Mouse (Mus musculus) pancreas, adult 10 weeks (tissue): ENCODE data around the gene Prickle3. TPM values are rescaled to one million over a fixed set of nuclear protein-coding genes. Genes with fewer than 3 reads are reported as not detected.

Source experiments
- polyA plus RNA-seq: library from polyadenylated mRNA; stranded (reverse); fragments of 350-450 nt; fragmentation: Illumina TruSeq; extraction: RNeasy Lipid Tissue Mini Kit (QIAGEN cat#74804); gene quantifications from one replicate; pipeline ENCODE4 v1.2.3, GENCODE M21; 2015; ENCODE audit warnings: low read depth, low replicate concordance; ENCODE audit not compliant: insufficient read depth

The Prickle3 gene
- polyA plus RNA-seq, result 4.9 TPM

DNA sequence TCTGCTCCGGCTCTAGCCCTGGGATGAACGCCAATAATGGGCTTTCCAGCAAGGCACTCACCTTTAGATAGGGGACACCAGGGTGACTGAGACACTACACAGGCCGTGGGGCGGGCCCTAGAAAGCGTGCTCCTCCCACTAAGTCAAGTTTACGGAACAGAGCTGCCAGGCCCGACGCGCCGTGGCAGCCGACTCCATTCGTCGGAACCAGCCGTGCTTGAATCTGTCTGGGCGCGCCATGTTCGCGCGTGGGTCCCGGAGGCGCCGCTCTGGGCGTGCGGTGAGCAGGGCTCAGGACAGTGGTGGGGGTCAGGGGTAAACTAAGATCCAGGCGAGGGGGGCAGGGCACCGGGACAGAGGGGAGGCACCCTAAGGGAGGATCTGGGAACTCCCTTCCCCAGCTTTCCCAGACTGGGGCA, at the start of gene Prickle3:
Prickle3 (plus strand) TSS at position 40 of the 419 bp plus-strand sequence.

DNA sequence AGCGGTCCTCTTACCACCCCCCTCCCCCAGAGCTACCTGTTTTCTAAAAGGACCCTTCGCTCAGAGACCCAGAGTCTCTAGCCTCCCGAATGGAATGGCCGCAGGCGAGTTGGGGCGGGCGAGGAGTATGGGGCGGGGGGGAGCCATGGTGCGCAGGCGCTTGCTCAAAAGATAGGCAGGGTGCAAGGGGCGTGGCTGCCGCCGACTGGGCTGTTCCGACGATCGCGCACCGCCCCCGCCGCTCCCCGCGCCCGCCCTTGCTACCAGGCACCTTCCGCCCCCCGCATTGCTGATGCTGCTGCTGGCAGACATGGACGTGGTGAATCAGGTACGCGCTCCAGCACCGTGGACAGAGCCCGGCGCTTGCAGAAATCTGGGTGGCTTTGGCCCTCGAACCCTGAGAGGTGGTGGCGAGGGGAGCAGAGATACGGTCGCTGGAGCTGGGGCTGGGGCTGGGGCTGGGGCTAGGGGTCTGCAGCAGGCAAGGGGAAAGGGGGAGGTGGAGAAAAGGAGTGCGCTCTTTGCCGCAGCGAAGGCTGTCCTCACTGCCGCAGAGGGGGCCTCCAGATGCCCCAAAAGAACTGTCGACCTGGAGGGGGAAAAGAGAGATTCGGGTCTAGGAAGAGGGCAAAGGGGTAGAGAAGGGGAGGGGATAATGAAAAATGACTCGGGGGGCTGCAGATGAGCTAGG, 18.5 kb upstream of the Prickle3 start, which contains the start of gene Syp:
Syp (plus strand) TSS at position 71 of the 691 bp plus-strand sequence.

DNA sequence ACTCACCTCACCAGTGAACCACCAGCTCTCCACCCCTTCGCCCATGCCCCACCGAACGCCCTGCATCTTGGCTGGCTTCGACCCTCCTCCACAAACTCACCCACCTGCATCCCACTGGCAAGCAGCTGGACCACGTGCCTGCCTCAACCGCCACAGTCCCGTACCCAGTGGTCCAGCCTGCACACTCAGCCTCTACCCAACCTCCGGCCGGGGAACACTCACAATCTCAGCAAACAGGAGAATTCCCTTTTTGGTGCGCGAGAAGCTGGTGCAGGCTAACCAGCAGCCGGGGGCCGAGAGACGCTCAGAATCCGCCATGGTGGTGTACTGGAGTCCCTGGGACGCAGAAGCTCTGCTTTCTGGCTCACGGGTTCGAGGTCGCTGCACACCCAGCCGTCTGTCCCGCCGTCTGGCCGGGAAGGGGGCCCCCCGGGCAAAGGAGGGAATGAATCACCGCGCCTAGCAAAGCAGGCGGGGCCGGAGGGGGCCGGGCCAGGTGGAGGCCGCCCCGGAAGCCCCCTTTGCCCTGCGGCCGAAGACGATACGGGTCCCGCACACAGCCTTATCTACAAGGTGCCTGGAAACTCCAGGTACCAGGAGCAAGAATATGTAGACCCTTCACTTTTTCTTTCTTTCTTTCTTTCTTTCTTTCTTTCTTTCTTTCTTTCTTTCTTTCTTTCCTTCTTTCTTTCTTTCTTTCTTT, 14.0 kb downstream of the Prickle3 start, which contains the start of gene Plp2:
Plp2 (minus strand) TSS at position 470 of the 703 bp plus-strand sequence.

DNA sequence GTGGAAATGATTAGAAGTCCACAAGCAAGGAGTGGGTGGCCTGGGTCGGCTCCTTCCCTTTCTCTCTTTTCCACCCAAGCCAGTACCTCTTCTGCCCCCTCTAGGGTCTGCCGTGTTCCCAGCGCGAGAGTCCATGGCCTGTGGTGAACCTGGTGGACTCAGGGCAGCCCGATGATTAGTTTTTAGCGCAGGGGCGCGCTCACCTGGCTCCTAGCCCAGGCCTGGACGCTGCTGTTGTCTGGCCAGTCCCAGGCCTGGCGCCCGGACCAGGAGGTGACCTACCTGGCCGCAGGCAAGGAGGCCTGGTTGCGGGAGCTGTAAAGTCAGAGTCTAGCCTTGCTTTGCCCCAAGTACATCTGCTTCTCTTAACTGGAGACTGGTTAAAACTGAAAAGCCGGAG, 23.8 kb downstream of the Prickle3 start, which contains the start of gene Magix:
Magix (minus strand) TSS at position 388 of the 400 bp plus-strand sequence.

DNA sequence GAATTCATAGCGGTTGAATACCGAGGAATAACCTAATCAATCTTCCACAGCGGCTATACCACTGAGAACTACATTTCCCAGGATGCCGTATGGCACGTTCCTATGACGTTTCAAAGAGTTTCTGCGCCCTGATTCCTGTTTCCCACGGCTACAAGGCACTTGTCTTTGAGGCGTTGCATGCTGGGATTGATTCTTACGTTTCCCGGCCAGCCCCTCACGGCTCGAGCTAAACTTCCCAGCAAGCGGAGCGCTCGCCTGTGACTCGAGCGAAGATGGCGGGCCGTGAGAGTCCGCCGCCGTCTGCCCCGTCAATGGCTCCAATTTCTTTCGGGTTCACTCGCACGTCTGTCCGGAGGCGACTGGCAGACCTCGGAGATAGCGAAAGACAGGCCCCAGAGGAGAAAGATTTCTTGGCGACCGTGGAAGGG, 39.9 kb downstream of the Prickle3 start, which contains the start of gene Gpkow:
Gpkow (plus strand) TSS at position 178 of the 428 bp plus-strand sequence.

DNA sequence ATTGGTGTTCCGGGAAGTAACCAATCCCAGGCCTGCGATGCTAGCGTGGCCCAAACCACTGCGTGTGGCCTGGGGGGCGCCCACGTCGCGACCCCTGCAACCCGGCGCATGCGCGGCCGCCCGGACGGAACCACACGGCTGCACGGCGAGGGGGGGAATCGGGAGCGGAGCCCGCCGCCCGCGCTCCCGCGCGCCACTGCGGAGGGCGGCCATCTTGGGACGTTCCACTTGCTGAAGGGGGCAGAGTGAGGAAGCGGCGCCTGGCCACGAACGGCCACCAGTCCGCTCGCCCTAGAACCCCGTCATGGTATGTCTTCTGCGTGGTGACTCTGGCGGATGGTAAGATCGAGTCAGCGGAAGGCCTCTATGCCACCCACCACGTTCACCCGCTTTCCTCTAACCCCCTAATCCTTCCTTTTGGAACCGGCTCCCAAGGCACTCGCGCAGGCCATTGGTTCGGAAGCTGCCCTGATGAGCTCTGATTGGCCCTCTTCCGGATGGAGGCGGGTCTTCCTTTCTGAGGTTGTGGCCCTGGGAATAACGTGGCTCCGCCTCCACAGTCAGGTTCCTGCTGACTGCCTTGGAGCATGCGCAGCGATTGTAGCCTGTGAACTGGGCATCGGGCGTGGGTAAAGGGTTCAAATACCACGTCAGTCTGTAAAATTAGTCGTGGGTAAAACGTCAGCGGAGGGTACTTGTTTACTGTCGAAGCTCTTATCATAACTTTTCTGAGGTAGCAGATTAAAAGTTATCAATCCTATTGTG, 57.3 kb downstream of the Prickle3 start, which contains the start of gene Wdr45:
Wdr45 (plus strand) TSS at position 199 of the 765 bp plus-strand sequence.

Other genes starting within 250 kb of the Prickle3 start
- not detected for gene Foxp3, start 83.6 kb upstream of the Prickle3 start, polyA plus RNA-seq
- not detected for gene Ppp1r3f, start 83.0 kb upstream of the Prickle3 start, polyA plus RNA-seq
- 6.4 TPM for gene Ccdc22, start 51.7 kb upstream of the Prickle3 start, polyA plus RNA-seq
- not detected for gene Cacna1f, start 50.2 kb upstream of the Prickle3 start, polyA plus RNA-seq
- 7.2 TPM for gene Syp, start 18.8 kb upstream of the Prickle3 start, polyA plus RNA-seq
- gene Plp2, start 14.1 kb downstream of the Prickle3 start, polyA plus RNA-seq, result 31.6 TPM
- 3.1 TPM for gene Magix, start 24.0 kb downstream of the Prickle3 start, polyA plus RNA-seq
- gene Gpkow, start 39.9 kb downstream of the Prickle3 start, polyA plus RNA-seq, result 6.6 TPM
- gene Wdr45, start 57.1 kb downstream of the Prickle3 start, polyA plus RNA-seq, result 23.7 TPM
- not detected for gene Gm45208, start 65.0 kb downstream of the Prickle3 start, polyA plus RNA-seq
- gene Praf2, start 71.2 kb downstream of the Prickle3 start, polyA plus RNA-seq, result 8.7 TPM
- 2.0 TPM for gene Ccdc120, start 93.6 kb downstream of the Prickle3 start, polyA plus RNA-seq
- 7.8 TPM for gene Tfe3, start 105.3 kb downstream of the Prickle3 start, polyA plus RNA-seq
- gene Gripap1, start 132.5 kb downstream of the Prickle3 start, polyA plus RNA-seq, result 41.2 TPM
- gene Kcnd1, start 165.0 kb downstream of the Prickle3 start, polyA plus RNA-seq, result 1.8 TPM
- gene Otud5, start 184.1 kb downstream of the Prickle3 start, polyA plus RNA-seq, result 25.1 TPM
- gene Pim2, start 221.0 kb downstream of the Prickle3 start, polyA plus RNA-seq, result 4.9 TPM
- 10.3 TPM for gene Slc35a2, start 226.8 kb downstream of the Prickle3 start, polyA plus RNA-seq
- 23.2 TPM for gene Pqbp1, start 242.0 kb downstream of the Prickle3 start, polyA plus RNA-seq
- 18.8 TPM for gene Timm17b, start 242.1 kb downstream of the Prickle3 start, polyA plus RNA-seq